Mouse (Mus musculus): ENCODE measurements around the gene Tex45. TPM values are rescaled to one million over a fixed set of nuclear protein-coding genes. Genes with fewer than 3 reads are reported as not detected.
A peak's percentile ranks its signal among the peaks of the same experiment; 100 is the strongest.

Gene Tex45
- total and polyA plus RNA-seq, 3 experiments, result not detected

- no peak overlapping the region for H3K27ac ChIP-seq (ENCODE audit: insufficient read depth, low read depth)
- peaks cover 0 to 7% of the 10 kb centered on the region in 2 experiments for H3K36me3 ChIP-seq (replicated peaks in 1 of 2; ENCODE audit: control insufficient read depth in 1 of 2, insufficient read depth in 1 of 2, low read length in 1 of 2)
- in situ Hi-C loops (cut with MboI; ENCODE audit: low pct_ligation_motif_present, low pct_unique_long_range_greater_than_20kb, low sequenced_read_pairs) (loop anchor here (10.0 kb wide), 1 partner anchor 206 kb away; the partner anchor contains the start of genes Fcor and Trappc5), dilution Hi-C loops (cut with MboI; ENCODE audit: extremely low pct_ligation_motif_present, extremely low pct_unique_long_range_greater_than_20kb, low sequenced_read_pairs) (no loop called here)
- peak; percentile 23 for DNase-seq (ENCODE audit: extremely low read depth)
- H3K4me3 ChIP-seq (replicated peaks in 1 of 3; ENCODE audit: low read depth in 2 of 3, low read length in 2 of 3, poor library complexity in 1 of 3), result no peak overlapping the region
- no peak overlapping the region for H3K4me2 ChIP-seq (ENCODE audit: insufficient read depth, low read depth, poor library complexity, severe bottlenecking)
- H3K9ac ChIP-seq (ENCODE audit: insufficient read depth, low read depth), result no peak overlapping the region
- H3K4me1 ChIP-seq (ENCODE audit: control insufficient read depth in 1 of 2, insufficient read depth in 2 of 2), result peaks cover 3 to 12% of the 10 kb centered on the region in 2 experiments; a peak in 2 of 4 replicates
- H3K27me3 ChIP-seq (replicated peaks), result no peaks in the 10 kb centered on the region
- H3K79me2 ChIP-seq (replicated peaks; ENCODE audit: control insufficient read depth, extremely low read depth, insufficient read depth, poor library complexity, severe bottlenecking), result no peaks in the 10 kb centered on the region
- no peaks in the 10 kb centered on the region for H3K9me3 ChIP-seq (replicated peaks; ENCODE audit: low read length)
- TF ChIP-seq POLR2A (IDR thresholded peaks at IDR 0.05; ENCODE audit: low read depth, low read length), result no peak
- no peak for TF ChIP-seq MAZ (IDR thresholded peaks at IDR 0.05; ENCODE audit: low read depth, low read length)
- TF ChIP-seq BHLHE40 (IDR thresholded peaks at IDR 0.05; ENCODE audit: low read depth, low read length), result no peak
- TF ChIP-seq JUND (conservative IDR thresholded peaks at IDR 0.05; ENCODE audit: low read depth, low read length), result no peak
- TF ChIP-seq TBP (conservative IDR thresholded peaks at IDR 0.05; ENCODE audit: low read depth, low read length), result no peak
- TF ChIP-seq HCFC1 (IDR thresholded peaks at IDR 0.05; ENCODE audit: low read depth, low read length), result no peak
- TF ChIP-seq CTCF (conservative IDR thresholded peaks at IDR 0.05 in 1 of 2, IDR thresholded peaks at IDR 0.05 in 1 of 2; ENCODE audit: low read depth in 2 of 2, low read length in 2 of 2), result peak in 1 of 2 experiments; percentile 40; a peak in 2 of 4 replicates
- TF ChIP-seq KAT2A (IDR thresholded peaks at IDR 0.05; ENCODE audit: insufficient replicate concordance, low read length), result no peak
- TF ChIP-seq NRF1 (IDR thresholded peaks at IDR 0.05; ENCODE audit: low read depth, low read length), result no peak
Measured at GRCm38 (mm10) chr8:3468838-3469237, 1.8 kb upstream of the Tex45 start.

GRCm38 (mm10) chr8:3475715-3476429 is 5.2 kb downstream of the Tex45 start:
- Histone ChIP-seq H3K27ac (ENCODE audit: insufficient read depth, low read depth) (no peak overlapping the region), H3K9ac (ENCODE audit: insufficient read depth, low read depth) (no peak overlapping the region), H3K4me1 (ENCODE audit: control insufficient read depth in 1 of 2, insufficient read depth in 2 of 2) (no peaks in the 10 kb centered on the region), H3K27me3 (replicated peaks) (no peaks in the 10 kb centered on the region), H3K4me2 (ENCODE audit: insufficient read depth, low read depth, poor library complexity, severe bottlenecking) (no peak overlapping the region), H3K79me2 (replicated peaks; ENCODE audit: control insufficient read depth, extremely low read depth, insufficient read depth, poor library complexity, severe bottlenecking) (no peaks in the 10 kb centered on the region), H3K36me3 (replicated peaks in 1 of 2; ENCODE audit: control insufficient read depth in 1 of 2, insufficient read depth in 1 of 2, low read length in 1 of 2) (no peaks in the 10 kb centered on the region), H3K9me3 (replicated peaks; ENCODE audit: low read length) (no peaks in the 10 kb centered on the region), H3K4me3 (replicated peaks in 1 of 3; ENCODE audit: low read depth in 2 of 3, low read length in 2 of 3, poor library complexity in 1 of 3) (no peak overlapping the region)
- in situ Hi-C loops (cut with MboI; ENCODE audit: low pct_ligation_motif_present, low pct_unique_long_range_greater_than_20kb, low sequenced_read_pairs), result no loop called here
- no peak for DNase-seq (ENCODE audit: extremely low read depth)
- TF ChIP-seq CTCF (conservative IDR thresholded peaks at IDR 0.05 in 1 of 2, IDR thresholded peaks at IDR 0.05 in 1 of 2; ENCODE audit: low read depth in 2 of 2, low read length in 2 of 2), result no peak
- no peak for TF ChIP-seq JUND (conservative IDR thresholded peaks at IDR 0.05; ENCODE audit: low read depth, low read length)
- no peak for TF ChIP-seq CHD1 (IDR thresholded peaks at IDR 0.05; ENCODE audit: low read depth, low read length)
- no peak for TF ChIP-seq MAX (IDR thresholded peaks at IDR 0.05; ENCODE audit: low read length)
- TF ChIP-seq ETS1 (conservative IDR thresholded peaks at IDR 0.05; ENCODE audit: low read depth, low read length), result no peak
- TF ChIP-seq ZC3H11A (IDR thresholded peaks at IDR 0.05; ENCODE audit: low read depth, low read length), result no peak
- no peak for TF ChIP-seq ELF1 (IDR thresholded peaks at IDR 0.05; ENCODE audit: low read depth, low read length)
- no peak for TF ChIP-seq JUN (IDR thresholded peaks at IDR 0.05; ENCODE audit: insufficient read depth, low read depth, low read length)
- no peak for TF ChIP-seq POLR2A (IDR thresholded peaks at IDR 0.05; ENCODE audit: low read depth, low read length)
- TF ChIP-seq ZKSCAN1 (IDR thresholded peaks at IDR 0.05; ENCODE audit: borderline replicate concordance, low read depth, low read length), result no peak
- no peak for TF ChIP-seq MEF2A (IDR thresholded peaks at IDR 0.05; ENCODE audit: borderline replicate concordance, low read depth, low read length)
- TF ChIP-seq SMC3 (IDR thresholded peaks at IDR 0.05; ENCODE audit: low read depth, low read length), result no peak
- dilution Hi-C loops (cut with MboI; ENCODE audit: extremely low pct_ligation_motif_present, extremely low pct_unique_long_range_greater_than_20kb, low sequenced_read_pairs), result no loop called here
